Mouse (Mus musculus): ENCODE measurements around the gene Mfsd2a. TPM values are rescaled to one million over a fixed set of nuclear protein-coding genes. Genes with fewer than 3 reads are reported as not detected.

Gene Mfsd2a
- polyA plus RNA-seq, 1 experiment from 2014 or later, result 7.1 TPM

- peak overlapping the region; percentile 55 for H3K4me3 ChIP-seq (ENCODE audit: low read depth, low read length)
- H3K4me2 ChIP-seq (replicated peaks; ENCODE audit: low read depth), result peak overlapping the region; percentile 98
- peaks cover 6% of the 10 kb centered on the region; the same call in 1 of the 2 replicates for H3K4me1 ChIP-seq (replicated peaks; ENCODE audit: control insufficient read depth, insufficient read depth)
- no peaks in the 10 kb centered on the region for H3K27me3 ChIP-seq (ENCODE audit: control insufficient read depth, insufficient read depth, low read length)
- no peaks in the 10 kb centered on the region for H3K36me3 ChIP-seq (ENCODE audit: control insufficient read depth, insufficient read depth, low read length)
- DNase-seq (ENCODE audit: low spot score) (no peak), ATAC-seq (ENCODE audit: low FRiP score, low TSS enrichment) (no peak)
- no peaks in the 10 kb centered on the region for H3K9me3 ChIP-seq (ENCODE audit: control insufficient read depth, low read length)
- no peak overlapping the region for H3K27ac ChIP-seq (replicated peaks)
- TF ChIP-seq CTCF (IDR thresholded peaks at IDR 0.05; ENCODE audit: low read depth), result no peak
- no peak for TF ChIP-seq EP300 (optimal IDR thresholded peaks at IDR 0.05)
- WGBS, result 54% methylated on average over 6 of the region's 6 CpGs
- peak overlapping the region; percentile 54; the same call in 1 of the 2 replicates for H3K9ac ChIP-seq (ENCODE audit: low read length)
Measured at GRCm38 (mm10) chr4:122961589-122961988, 601 bp upstream of the Mfsd2a start.

- peak overlapping the region; percentile 98 for H3K4me2 ChIP-seq (replicated peaks; ENCODE audit: low read depth)
- peak overlapping the region; percentile 55 for H3K4me3 ChIP-seq (ENCODE audit: low read depth, low read length)
- no peaks in the 10 kb centered on the region for H3K27me3 ChIP-seq (ENCODE audit: control insufficient read depth, insufficient read depth, low read length)
- no peaks in the 10 kb centered on the region for H3K36me3 ChIP-seq (ENCODE audit: control insufficient read depth, insufficient read depth, low read length)
- under 1% methylated on average over 42 of the region's 43 CpGs for WGBS
- H3K27ac ChIP-seq (replicated peaks), result peak overlapping the region; percentile 63
- ATAC-seq (ENCODE audit: low FRiP score, low TSS enrichment) (peak; percentile 24; the same call in 1 of the 2 replicates), DNase-seq (ENCODE audit: low spot score) (peak; percentile 35)
- H3K4me1 ChIP-seq (replicated peaks; ENCODE audit: control insufficient read depth, insufficient read depth), result peaks cover 6% of the 10 kb centered on the region; the same call in 1 of the 2 replicates
- no peaks in the 10 kb centered on the region for H3K9me3 ChIP-seq (ENCODE audit: control insufficient read depth, low read length)
- peak overlapping the region; percentile 54 for H3K9ac ChIP-seq (ENCODE audit: low read length)
- TF ChIP-seq EP300 (optimal IDR thresholded peaks at IDR 0.05), result no peak
- no peak for TF ChIP-seq CTCF (IDR thresholded peaks at IDR 0.05; ENCODE audit: low read depth)
Measured at GRCm38 (mm10) chr4:122960321-122961099, 478 bp downstream of the Mfsd2a start.

GRCm38 (mm10) chr4:122959816-122960215, 1.2 kb downstream of the Mfsd2a start:
- TF ChIP-seq EP300 (optimal IDR thresholded peaks at IDR 0.05) (no peak), CTCF (IDR thresholded peaks at IDR 0.05; ENCODE audit: low read depth) (no peak)
- peak overlapping the region; percentile 54; the same call in 1 of the 2 replicates for H3K9ac ChIP-seq (ENCODE audit: low read length)
- ATAC-seq (ENCODE audit: low FRiP score, low TSS enrichment), result no peak
- H3K9me3 ChIP-seq (ENCODE audit: control insufficient read depth, low read length), result no peaks in the 10 kb centered on the region
- peaks cover 10% of the 10 kb centered on the region; the same call in 1 of the 2 replicates for H3K4me1 ChIP-seq (replicated peaks; ENCODE audit: control insufficient read depth, insufficient read depth)
- no peaks in the 10 kb centered on the region for H3K36me3 ChIP-seq (ENCODE audit: control insufficient read depth, insufficient read depth, low read length)
- peak; percentile 30 for DNase-seq (ENCODE audit: low spot score)
- H3K4me2 ChIP-seq (replicated peaks; ENCODE audit: low read depth), result peak overlapping the region; percentile 98
- H3K27me3 ChIP-seq (ENCODE audit: control insufficient read depth, insufficient read depth, low read length), result no peaks in the 10 kb centered on the region
- H3K4me3 ChIP-seq (ENCODE audit: low read depth, low read length), result peak overlapping the region; percentile 55
- WGBS, result 8% methylated on average over 8 of the region's 8 CpGs
- H3K27ac ChIP-seq (replicated peaks), result peak overlapping the region; percentile 63

GRCm38 (mm10) chr4:122958491-122959031, 2.4 kb downstream of the Mfsd2a start:
- H3K4me1 ChIP-seq (replicated peaks; ENCODE audit: control insufficient read depth, insufficient read depth), result peaks cover 11% of the 10 kb centered on the region; the same call in 1 of the 2 replicates
- H3K27ac ChIP-seq (replicated peaks), result no peak overlapping the region
- no peak for ATAC-seq (ENCODE audit: low FRiP score, low TSS enrichment)
- peak overlapping the region; percentile 98; the same call in 1 of the 2 replicates for H3K4me2 ChIP-seq (replicated peaks; ENCODE audit: low read depth)
- no peak overlapping the region for H3K9ac ChIP-seq (ENCODE audit: low read length)
- H3K36me3 ChIP-seq (ENCODE audit: control insufficient read depth, insufficient read depth, low read length), result no peaks in the 10 kb centered on the region
- TF ChIP-seq EP300 (optimal IDR thresholded peaks at IDR 0.05) (no peak), CTCF (IDR thresholded peaks at IDR 0.05; ENCODE audit: low read depth) (no peak)
- no peaks in the 10 kb centered on the region for H3K9me3 ChIP-seq (ENCODE audit: control insufficient read depth, low read length)
- H3K27me3 ChIP-seq (ENCODE audit: control insufficient read depth, insufficient read depth, low read length), result no peaks in the 10 kb centered on the region
- H3K4me3 ChIP-seq (ENCODE audit: low read depth, low read length), result no peak overlapping the region
- 77% methylated on average over 6 of the region's 6 CpGs for WGBS
- DNase-seq (ENCODE audit: low spot score), result no peak

- Histone ChIP-seq H3K27me3 (ENCODE audit: control insufficient read depth, insufficient read depth, low read length) (no peaks in the 10 kb centered on the region), H3K36me3 (ENCODE audit: control insufficient read depth, insufficient read depth, low read length) (no peaks in the 10 kb centered on the region), H3K4me2 (replicated peaks; ENCODE audit: low read depth) (no peak overlapping the region), H3K9ac (ENCODE audit: low read length) (no peak overlapping the region), H3K4me1 (replicated peaks; ENCODE audit: control insufficient read depth, insufficient read depth) (peaks cover 11% of the 10 kb centered on the region; the same call in 1 of the 2 replicates), H3K4me3 (ENCODE audit: low read depth, low read length) (no peak overlapping the region), H3K9me3 (ENCODE audit: control insufficient read depth, low read length) (no peaks in the 10 kb centered on the region), H3K27ac (replicated peaks) (no peak overlapping the region)
- DNase-seq (ENCODE audit: low spot score), result no peak
- 67% methylated on average over 6 of the region's 6 CpGs for WGBS
- TF ChIP-seq CTCF (IDR thresholded peaks at IDR 0.05; ENCODE audit: low read depth) (no peak), EP300 (optimal IDR thresholded peaks at IDR 0.05) (no peak)
- no peak for ATAC-seq (ENCODE audit: low FRiP score, low TSS enrichment)
Measured at GRCm38 (mm10) chr4:122956301-122956700, 4.7 kb downstream of the Mfsd2a start.
